Mouse (Mus musculus) heart, embryonic 11.5 days (tissue): ENCODE results near the gene Spa17. TPM values are rescaled to one million over a fixed set of nuclear protein-coding genes. Genes with fewer than 3 reads are reported as not detected.

ENCODE experiments used
- ATAC-seq: fragments of 200-750 bp; cut with Nextera tagmentation; replicated peaks from 2 replicates; pipeline ENCODE4 v1.8.0; 2017; ENCODE audit warnings: moderate library complexity; ENCODE audit not compliant: insufficient number of reproducible peaks, low FRiP score, low TSS enrichment
- H3K27ac ChIP-seq: fragments of 300-500 bp; sonication (generic); 2 replicates; pipeline ENCODE4 v1.5.1; 2014; ENCODE audit warnings: mild to moderate bottlenecking, low read depth, low read length
- H3K27me3 ChIP-seq: fragments of 300-500 bp; sonication (generic); 2 replicates; pipeline ENCODE4 v1.6.1; 2014; ENCODE audit warnings: mild to moderate bottlenecking, low read length, mixed read lengths; ENCODE audit not compliant: control insufficient read depth, insufficient read depth
- H3K36me3 ChIP-seq: fragments of 300-500 bp; sonication (generic); 2 replicates; pipeline ENCODE4 v1.6.1; 2014; ENCODE audit warnings: mild to moderate bottlenecking, low read length, moderate library complexity, mixed read lengths; ENCODE audit not compliant: control insufficient read depth, insufficient read depth
- H3K4me1 ChIP-seq: fragments of 300-500 bp; sonication (generic); 2 replicates; pipeline ENCODE4 v1.6.1; 2014; ENCODE audit warnings: low read length; ENCODE audit not compliant: control insufficient read depth, insufficient read depth
- H3K4me2 ChIP-seq: fragments of 300-500 bp; sonication (generic); 2 replicates; pipeline ENCODE4 v1.6.1; 2014; ENCODE audit warnings: mild to moderate bottlenecking, moderate library complexity
- H3K4me3 ChIP-seq: fragments of 300-500 bp; sonication (generic); 2 replicates; pipeline ENCODE4 v1.5.1; 2014; ENCODE audit warnings: low read depth, low read length
- H3K9ac ChIP-seq: fragments of 300-500 bp; sonication (generic); 2 replicates; pipeline ENCODE4 v1.6.1; 2014; ENCODE audit warnings: mild to moderate bottlenecking, low read depth, low read length, moderate library complexity
- H3K9me3 ChIP-seq: fragments of 300-500 bp; sonication (generic); replicated peaks from 2 replicates; pipeline ENCODE4 v1.6.1; 2016; ENCODE audit warnings: low read length; ENCODE audit not compliant: control insufficient read depth
- WGBS: fragments of 180-500 bp; shearing (Covaris S2); extraction: QIAGEN DNeasy Blood & Tissue Kit; methylation state at CpG from one replicate; pipeline ENCODE4 v1.1.7; 2014; ENCODE audit not compliant: insufficient replicate concordance; 5-methylcytosine and 5-hydroxymethylcytosine counted together
- polyA plus RNA-seq: library from polyadenylated mRNA; unstranded; fragments of >200 nt; fragmentation: Nextera tagmentation; extraction: Ambion mirVana; gene quantifications from 2 replicates; pipeline ENCODE4 v1.2.1, GENCODE M21; 2014

Spa17 gene
- polyA plus RNA-seq, 1 experiment from 2014 or later = 10.0 TPM

GRCm38 (mm10) chr9:37613911-37614280 is 374 bp upstream of the Spa17 start:
- Histone ChIP-seq H3K36me3 (no peaks in the 10 kb centered on the region), H3K4me2 (peak overlapping the region; percentile 82), H3K9me3 (no peaks in the 10 kb centered on the region), H3K4me1 (no peaks in the 10 kb centered on the region; the same call in 1 of the 2 replicates), H3K9ac (peak overlapping the region; percentile 67), H3K27me3 (no peaks in the 10 kb centered on the region), H3K4me3 (peak overlapping the region; percentile 59), H3K27ac (peak overlapping the region; percentile 36; the same call in 1 of the 2 replicates)
- WGBS = 20% methylated on average over 6 of the region's 6 CpGs
- ATAC-seq = no peak

- WGBS = 72% methylated on average over 4 of the region's 4 CpGs
- H3K27me3 ChIP-seq = no peaks in the 10 kb centered on the region
- no peaks in the 10 kb centered on the region for H3K9me3 ChIP-seq
- H3K4me2 ChIP-seq = no peak overlapping the region
- H3K27ac ChIP-seq = no peak overlapping the region
- no peaks in the 10 kb centered on the region for H3K36me3 ChIP-seq
- no peak overlapping the region for H3K4me3 ChIP-seq
- H3K9ac ChIP-seq = no peak overlapping the region
- H3K4me1 ChIP-seq = no peaks in the 10 kb centered on the region; the same call in 1 of the 2 replicates
- no peak for ATAC-seq
These were observed 4.0 kb downstream of the Spa17 start for GRCm38 (mm10) chr9:37609558-37609957.

- Histone ChIP-seq H3K27me3 (no peaks in the 10 kb centered on the region), H3K4me1 (no peaks in the 10 kb centered on the region), H3K9me3 (no peaks in the 10 kb centered on the region), H3K4me3 (no peak overlapping the region), H3K9ac (no peak overlapping the region), H3K36me3 (no peaks in the 10 kb centered on the region), H3K27ac (no peak overlapping the region), H3K4me2 (no peak overlapping the region)
- WGBS = 66% methylated on average over 3 of the region's 3 CpGs
- no peak for ATAC-seq
These were observed 8.4 kb downstream of the Spa17 start for GRCm38 (mm10) chr9:37605089-37605488.

GRCm38 (mm10) chr9:37600538-37601205 is 12.8 kb downstream of the Spa17 start:
- Histone ChIP-seq H3K4me2 (no peak overlapping the region), H3K9ac (no peak overlapping the region), H3K27ac (no peak overlapping the region)

GRCm38 (mm10) chr9:37598637-37599036 is 14.9 kb downstream of the Spa17 start:
- no peaks in the 10 kb centered on the region for H3K27me3 ChIP-seq
- WGBS = 83% methylated on average over 2 of the region's 2 CpGs
- no peaks in the 10 kb centered on the region for H3K4me1 ChIP-seq
- H3K4me2 ChIP-seq = no peak overlapping the region
- no peak overlapping the region for H3K9ac ChIP-seq
- no peak for ATAC-seq
- H3K27ac ChIP-seq = no peak overlapping the region
- H3K9me3 ChIP-seq = no peaks in the 10 kb centered on the region
- H3K36me3 ChIP-seq = no peaks in the 10 kb centered on the region
- no peak overlapping the region for H3K4me3 ChIP-seq

More at GRCm38 (mm10) chr9:37600538-37601205, 12.8 kb downstream of the Spa17 start:
- Histone ChIP-seq H3K4me1 (no peaks in the 10 kb centered on the region), H3K9me3 (no peaks in the 10 kb centered on the region), H3K4me3 (no peak overlapping the region), H3K36me3 (no peaks in the 10 kb centered on the region), H3K27me3 (no peaks in the 10 kb centered on the region)
- WGBS = 87% methylated on average over 2 of the region's 2 CpGs
- no peak for ATAC-seq

GRCm38 (mm10) chr9:37595570-37595969 is 18.0 kb downstream of the Spa17 start:
- H3K4me3 ChIP-seq = no peak overlapping the region
- no peak for ATAC-seq
- WGBS = 73% methylated on average over 1 of the region's 1 CpGs

GRCm38 (mm10) chr9:37593690-37594089 is 19.8 kb downstream of the Spa17 start:
- no peak overlapping the region for H3K4me3 ChIP-seq
- 75% methylated on average over 3 of the region's 3 CpGs for WGBS
- H3K4me2 ChIP-seq = no peak overlapping the region
- H3K4me1 ChIP-seq = no peaks in the 10 kb centered on the region
- H3K9me3 ChIP-seq = no peaks in the 10 kb centered on the region
- H3K9ac ChIP-seq = no peak overlapping the region
- H3K27ac ChIP-seq = no peak overlapping the region
- no peaks in the 10 kb centered on the region for H3K36me3 ChIP-seq
- no peaks in the 10 kb centered on the region for H3K27me3 ChIP-seq
- no peak for ATAC-seq

More at GRCm38 (mm10) chr9:37595570-37595969, 18.0 kb downstream of the Spa17 start:
- no peaks in the 10 kb centered on the region for H3K9me3 ChIP-seq
- no peak overlapping the region for H3K27ac ChIP-seq
- no peaks in the 10 kb centered on the region for H3K4me1 ChIP-seq
- no peak overlapping the region for H3K4me2 ChIP-seq
- no peaks in the 10 kb centered on the region for H3K36me3 ChIP-seq
- no peak overlapping the region for H3K9ac ChIP-seq
- no peaks in the 10 kb centered on the region for H3K27me3 ChIP-seq

- Histone ChIP-seq H3K9me3 (no peaks in the 10 kb centered on the region), H3K4me3 (no peak overlapping the region), H3K4me2 (no peak overlapping the region), H3K36me3 (no peaks in the 10 kb centered on the region), H3K9ac (peak overlapping the region; percentile 10; the same call in 1 of the 2 replicates), H3K4me1 (no peaks in the 10 kb centered on the region), H3K27ac (no peak overlapping the region), H3K27me3 (no peaks in the 10 kb centered on the region)
- 46% methylated on average over 6 of the region's 6 CpGs for WGBS
- ATAC-seq = no peak
These were observed 20.9 kb downstream of the Spa17 start for GRCm38 (mm10) chr9:37592633-37593032.

- no peak overlapping the region for H3K9ac ChIP-seq
- H3K4me2 ChIP-seq = no peak overlapping the region
- no peaks in the 10 kb centered on the region for H3K27me3 ChIP-seq
- no peak overlapping the region for H3K4me3 ChIP-seq
- H3K9me3 ChIP-seq = no peaks in the 10 kb centered on the region
- no peaks in the 10 kb centered on the region for H3K4me1 ChIP-seq
- no peaks in the 10 kb centered on the region for H3K36me3 ChIP-seq
- ATAC-seq = no peak
- no peak overlapping the region for H3K27ac ChIP-seq
- 56% methylated on average over 2 of the region's 2 CpGs for WGBS
These were observed 21.5 kb downstream of the Spa17 start for GRCm38 (mm10) chr9:37592025-37592424.
